Mouse (Mus musculus) cortical plate, adult 2 months (tissue): ENCODE results near the gene Lyl1. TPM values are rescaled to one million over a fixed set of nuclear protein-coding genes. Genes with fewer than 3 reads are reported as not detected.

ENCODE experiments used
- H3K27ac ChIP-seq: fragments of 200-500 bp; 2 replicates; pipeline ENCODE4 v1.5.1; 2012; ENCODE audit warnings: low read length, control low read depth, inconsistent platforms; ENCODE audit not compliant: insufficient read depth
- H3K4me1 ChIP-seq: fragments of 200-500 bp; 2 replicates; pipeline ENCODE4 v1.6.1; 2011; ENCODE audit warnings: low read length; ENCODE audit not compliant: control insufficient read depth, insufficient read depth
- H3K4me3 ChIP-seq: fragments of 200-500 bp; 2 replicates; pipeline ENCODE4 v1.5.1; 2011; ENCODE audit warnings: mild to moderate bottlenecking, low read length, control low read depth; ENCODE audit not compliant: insufficient read depth
- CTCF ChIP-seq: fragments of 200-500 bp; IDR thresholded peaks from 2 replicates; pipeline ENCODE4 v1.5.1; 2011; ENCODE audit warnings: mild to moderate bottlenecking, control low read depth, low read length; ENCODE audit not compliant: insufficient read depth; ENCODE audit errors: extremely low read depth
- POLR2A ChIP-seq: fragments of 200-500 bp; IDR thresholded peaks from 2 replicates; pipeline ENCODE4 v1.6.1; 2011; ENCODE audit warnings: mild to moderate bottlenecking, low read length, control low read depth; ENCODE audit not compliant: insufficient read depth; ENCODE audit errors: extremely low read depth
- polyA plus RNA-seq: library from polyadenylated mRNA; depleted of rRNA; stranded (reverse); fragments of >200 nt; gene quantifications from 2 replicates; pipeline ENCODE4 v1.2.3, GENCODE M21; 2012; rRNA removed

Lyl1 gene
- polyA plus RNA-seq, result 3.3 and 3.4 TPM in 2 replicates

GRCm38 (mm10) chr8:84700941-84701911, at the start of gene Lyl1:
Gene Lyl1 (plus strand): TSS chr8:84701457.
- Histone ChIP-seq H3K4me3 (peak within 1 kb of the TSS; percentile 21), H3K27ac (peak within 1 kb of the TSS; percentile 64), H3K4me1 (no peaks in the 10 kb centered on the region)
- no peak for TF ChIP-seq CTCF
- no peak for TF ChIP-seq POLR2A

DNA sequence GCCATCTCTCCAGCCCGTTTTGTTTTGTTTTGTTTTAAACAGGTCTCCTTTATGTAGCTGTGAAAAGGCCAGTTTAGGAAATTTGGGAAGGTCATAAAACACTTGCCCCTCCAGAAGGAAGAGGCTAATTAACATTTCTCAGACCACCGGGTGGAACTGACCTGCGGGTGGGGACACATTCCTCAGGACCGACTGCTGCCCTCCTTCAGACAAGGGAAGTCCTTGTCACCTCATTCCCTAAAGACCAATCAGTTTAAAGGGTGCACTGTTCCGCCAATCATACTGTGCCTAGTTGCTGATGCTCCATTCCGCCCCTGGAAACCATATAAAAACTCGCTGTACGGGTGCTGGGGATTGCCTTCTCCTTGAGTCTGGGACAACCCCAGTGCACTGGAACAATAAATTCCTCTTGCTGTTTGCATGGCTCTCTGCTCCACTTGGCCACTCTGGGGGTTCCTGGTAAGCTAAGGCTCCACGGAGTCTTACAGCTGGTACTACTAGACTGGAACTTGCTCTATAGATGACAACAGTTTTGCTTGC, 48.1 kb upstream of the Lyl1 start:
- TF ChIP-seq POLR2A (no peak), CTCF (no peak)
- Histone ChIP-seq H3K4me1 (no peaks in the 10 kb centered on the region), H3K27ac (no peak overlapping the region), H3K4me3 (no peak overlapping the region)

DNA sequence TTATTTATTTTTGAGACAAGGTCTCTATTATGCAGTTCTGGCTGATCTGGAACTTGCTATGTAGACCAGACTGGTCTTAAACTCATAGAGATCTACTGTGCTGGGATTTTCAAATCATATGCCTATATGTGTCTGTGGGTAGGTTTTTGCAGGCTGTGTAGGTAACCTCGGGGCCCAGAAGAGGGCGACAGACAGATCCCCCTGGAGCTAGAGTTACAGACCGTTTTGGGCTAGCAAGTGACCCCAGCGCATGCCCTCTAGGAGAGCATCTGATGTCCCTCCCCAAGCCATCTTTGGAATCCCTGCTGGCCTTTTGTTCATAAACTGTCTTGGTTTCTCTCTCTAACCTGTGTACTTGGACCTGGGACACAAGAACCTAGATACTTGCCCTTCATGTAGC, 46.7 kb upstream of the Lyl1 start:
- Histone ChIP-seq H3K4me1 (no peaks in the 10 kb centered on the region), H3K27ac (no peak overlapping the region), H3K4me3 (no peak overlapping the region)
- TF ChIP-seq POLR2A, result no peak

DNA sequence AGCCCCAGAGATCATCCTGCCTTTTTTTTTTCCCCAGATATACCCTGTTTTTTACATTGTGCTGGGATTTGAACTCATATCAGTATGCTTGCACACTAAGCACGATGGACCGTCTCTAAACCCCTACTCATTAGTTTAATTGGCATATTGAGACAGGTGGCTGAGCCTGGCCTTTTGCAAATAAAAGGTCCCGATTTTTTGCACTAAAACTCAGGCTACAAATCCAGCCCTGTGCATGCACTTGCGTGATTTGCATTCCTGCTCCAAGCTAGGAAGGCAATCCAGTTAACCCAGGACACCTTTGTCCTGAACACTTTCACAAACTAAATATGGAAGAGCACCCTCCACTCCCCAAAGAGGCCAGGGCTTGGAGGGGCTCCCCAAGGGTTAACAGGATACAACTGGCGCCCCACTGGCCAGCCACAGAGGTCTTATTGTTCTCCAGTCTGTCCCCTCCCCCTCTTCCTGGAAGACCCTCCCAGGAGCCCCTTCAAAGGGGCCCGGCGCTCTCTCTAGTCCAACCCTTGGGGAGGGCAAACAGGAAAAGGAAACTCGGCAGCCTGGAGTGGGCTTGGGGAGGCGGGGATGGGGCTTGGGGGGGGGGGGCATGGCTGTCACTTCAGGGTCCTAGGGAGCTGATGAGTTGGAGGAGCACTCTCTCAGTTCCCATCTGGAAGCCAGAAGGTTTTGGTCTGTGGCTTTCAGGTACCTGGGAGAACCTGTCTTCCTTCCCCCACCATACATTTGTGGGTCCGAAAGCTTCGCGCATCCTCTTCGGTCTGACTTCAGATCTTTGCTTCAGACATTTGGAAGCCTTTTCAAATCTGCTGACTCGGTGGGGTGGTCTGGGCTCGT, 45.7 kb upstream of the Lyl1 start:
- peak overlapping the region; percentile 87 for H3K27ac ChIP-seq
- TF ChIP-seq CTCF (no peak), POLR2A (no peak)
- 0 out of 2 replicates have a peak overlapping the region, but pooled peaks have one; percentile 13 for H3K4me3 ChIP-seq
- H3K4me1 ChIP-seq, result no peaks in the 10 kb centered on the region

DNA sequence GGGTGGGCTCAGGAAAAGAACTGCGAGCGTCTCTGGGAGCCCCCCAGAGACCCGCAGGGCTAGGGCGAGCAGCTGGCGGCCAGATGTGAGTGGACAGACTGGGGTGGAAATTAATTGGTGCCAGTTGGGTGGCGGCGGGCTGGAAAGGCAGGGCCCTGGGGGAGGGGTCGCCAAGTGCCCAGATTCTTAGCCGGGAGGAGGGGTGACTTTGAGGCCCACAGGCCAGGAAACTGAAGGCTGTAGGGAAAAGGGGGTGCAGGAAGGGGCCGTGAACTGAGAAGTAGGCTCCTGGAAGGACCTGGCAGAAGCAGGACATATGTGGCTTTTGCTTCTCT, 45.1 kb upstream of the Lyl1 start:
- TF ChIP-seq POLR2A (no peak), CTCF (no peak)
- H3K4me3 ChIP-seq, result peak overlapping the region; percentile 24; the same call in 1 of the 2 replicates
- no peaks in the 10 kb centered on the region for H3K4me1 ChIP-seq
- peak overlapping the region; percentile 87 for H3K27ac ChIP-seq

DNA sequence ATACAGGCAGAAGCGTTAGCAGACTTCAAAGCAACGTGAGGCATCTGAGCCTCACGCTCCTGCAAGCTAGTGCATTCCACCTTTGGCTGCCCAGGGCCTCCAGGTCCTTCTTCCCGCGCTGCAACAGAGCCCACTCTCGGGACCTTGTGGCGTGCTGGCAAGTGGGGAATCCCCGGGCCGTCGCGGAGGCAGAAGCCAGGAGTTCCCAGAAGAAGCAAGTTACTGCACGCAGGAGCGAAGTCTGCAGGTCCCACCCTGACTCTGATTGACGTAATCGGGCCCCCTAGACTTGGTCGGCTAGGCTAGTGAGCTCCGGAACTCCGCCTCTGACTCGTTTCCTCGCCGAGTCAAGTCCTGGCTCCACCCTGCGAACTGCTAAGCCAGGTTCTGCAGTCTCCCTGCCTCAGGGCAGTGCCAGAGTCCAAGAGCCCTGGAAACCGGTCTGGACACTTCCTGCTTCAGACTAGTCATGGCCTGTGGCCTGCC, 44.6 kb upstream of the Lyl1 start:
- 0 out of 2 replicates have a peak, but pooled peaks have one; percentile 36 for TF ChIP-seq POLR2A
- no peak for TF ChIP-seq CTCF
- Histone ChIP-seq H3K4me1 (no peaks in the 10 kb centered on the region), H3K27ac (peak overlapping the region; percentile 87), H3K4me3 (peak overlapping the region; percentile 24; the same call in 1 of the 2 replicates)

DNA sequence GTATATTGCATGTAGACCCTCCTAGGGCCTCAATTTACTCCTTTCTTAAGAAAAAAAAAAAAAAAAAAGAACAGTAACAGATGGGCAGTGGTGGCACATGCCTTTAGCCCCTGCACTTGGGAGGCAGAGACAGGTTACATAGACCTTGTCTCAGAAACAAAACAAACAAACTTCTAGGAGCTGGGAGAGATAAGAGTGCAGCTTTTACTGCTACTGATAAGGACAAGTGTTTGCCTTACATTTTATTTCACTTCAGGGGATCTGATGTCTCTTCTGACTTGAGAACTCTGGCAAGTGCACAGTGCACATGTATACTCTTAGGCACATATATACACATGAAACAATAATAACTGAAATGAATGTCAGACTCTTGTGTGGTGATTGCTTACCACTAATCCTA, 44.1 kb upstream of the Lyl1 start:
- Histone ChIP-seq H3K27ac (no peak overlapping the region), H3K4me1 (no peaks in the 10 kb centered on the region), H3K4me3 (no peak overlapping the region)
- TF ChIP-seq CTCF, result no peak
- no peak for TF ChIP-seq POLR2A

GRCm38 (mm10) chr8:84657680-84658079, 43.6 kb upstream of the Lyl1 start:
- H3K4me3 ChIP-seq, result no peak overlapping the region
- no peaks in the 10 kb centered on the region for H3K4me1 ChIP-seq
- TF ChIP-seq POLR2A (no peak), CTCF (no peak)
- no peak overlapping the region for H3K27ac ChIP-seq

GRCm38 (mm10) chr8:84658951-84659350, 42.3 kb upstream of the Lyl1 start:
- no peak overlapping the region for H3K4me3 ChIP-seq
- 0 out of 2 replicates have a peak, but pooled peaks cover 2% of the 10 kb centered on the region for H3K4me1 ChIP-seq
- H3K27ac ChIP-seq, result no peak overlapping the region
- TF ChIP-seq CTCF (no peak), POLR2A (no peak)
